Mouse (Mus musculus) heart, embryonic 10.5 days (tissue): Measurements from ENCODE around the gene Chd6. TPM values are rescaled to one million over a fixed set of nuclear protein-coding genes. Genes with fewer than 3 reads are reported as not detected.

ENCODE experiments used
- DNase-seq: peaks from one replicate; pipeline ENCODE4 v3.0.0-alpha.2; 2017; ENCODE audit warnings: low spot score
- H3K27ac ChIP-seq: fragments of 300-500 bp; sonication (generic); 2 replicates; pipeline ENCODE4 v1.5.1; 2016; ENCODE audit warnings: mild to moderate bottlenecking
- H3K27me3 ChIP-seq: fragments of 300-500 bp; sonication (generic); 2 replicates; pipeline ENCODE4 v1.6.1; 2016; ENCODE audit warnings: mild to moderate bottlenecking; ENCODE audit not compliant: poor library complexity, insufficient read depth, severe bottlenecking
- H3K36me3 ChIP-seq: fragments of 300-500 bp; sonication (generic); 2 replicates; pipeline ENCODE4 v1.6.1; 2016; ENCODE audit warnings: mild to moderate bottlenecking, moderate library complexity
- H3K4me1 ChIP-seq: fragments of 300-500 bp; sonication (generic); 2 replicates; pipeline ENCODE4 v1.6.1; 2016; ENCODE audit warnings: mild to moderate bottlenecking
- H3K4me3 ChIP-seq: fragments of 300-500 bp; sonication (generic); 2 replicates; pipeline ENCODE4 v1.5.1; 2016; ENCODE audit warnings: mild to moderate bottlenecking, moderate library complexity
- H3K9me3 ChIP-seq: fragments of 300-500 bp; sonication (generic); 2 replicates; pipeline ENCODE4 v1.6.1; 2016; ENCODE audit warnings: mild to moderate bottlenecking, moderate library complexity
- WGBS: fragments of 180-500 bp; shearing (Covaris S2); methylation state at CpG from one replicate; pipeline ENCODE4 v1.1.7; 2016; 5-methylcytosine and 5-hydroxymethylcytosine counted together
- polyA plus RNA-seq: library from polyadenylated mRNA; unstranded; fragments of >200 nt; fragmentation: Nextera tagmentation; extraction: Ambion mirVana; gene quantifications from 2 replicates; pipeline ENCODE4 v1.2.1, GENCODE M21; 2016

Gene Chd6
- polyA plus RNA-seq, 1 experiment from 2014 or later = 22.9 TPM

- Histone ChIP-seq H3K4me1 (peaks cover 22% of the 10 kb centered on the region), H3K36me3 (0 out of 2 replicates have a peak, but pooled peaks cover 3% of the 10 kb centered on the region), H3K27me3 (no peaks in the 10 kb centered on the region), H3K9me3 (no peaks in the 10 kb centered on the region), H3K27ac (no peak overlapping the region), H3K4me3 (peak overlapping the region; percentile 96; the same call in 1 of the 2 replicates)
- DNase-seq = no peak
- 91% methylated on average over 2 of the region's 2 CpGs for WGBS
These were observed 1.6 kb downstream of the Chd6 start for GRCm38 (mm10) chr2:161107236-161107635.

DNA sequence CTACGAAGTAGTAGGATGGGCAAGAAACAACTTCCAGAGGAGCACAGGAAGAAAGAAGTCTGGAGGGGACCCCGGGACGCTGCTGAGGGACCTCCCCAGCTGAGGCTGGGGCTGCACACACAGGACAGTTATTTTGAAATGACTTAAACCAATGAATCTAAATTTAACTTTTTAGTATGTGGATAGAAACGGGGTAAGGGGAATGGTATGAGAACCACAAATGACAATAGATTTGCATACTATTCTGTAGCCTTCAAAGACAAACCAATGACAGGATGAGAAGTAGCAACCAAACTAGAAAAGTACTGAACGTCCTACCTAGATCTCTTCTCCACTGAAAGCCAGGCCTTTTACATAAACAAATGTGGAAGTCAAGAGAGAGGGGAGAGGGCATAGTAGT is 5.1 kb downstream of the Chd6 start:
- Histone ChIP-seq H3K27ac (no peak overlapping the region), H3K4me3 (no peak overlapping the region), H3K9me3 (no peaks in the 10 kb centered on the region), H3K4me1 (peaks cover 19% of the 10 kb centered on the region), H3K36me3 (0 out of 2 replicates have a peak, but pooled peaks cover 3% of the 10 kb centered on the region), H3K27me3 (no peaks in the 10 kb centered on the region)
- 79% methylated on average over 5 of the region's 5 CpGs for WGBS
- no peak for DNase-seq

- no peak for DNase-seq
- Histone ChIP-seq H3K27me3 (no peaks in the 10 kb centered on the region), H3K27ac (no peak overlapping the region), H3K36me3 (0 out of 2 replicates have a peak, but pooled peaks cover 3% of the 10 kb centered on the region), H3K9me3 (no peaks in the 10 kb centered on the region), H3K4me1 (peaks cover 11% of the 10 kb centered on the region; the same call in 1 of the 2 replicates), H3K4me3 (no peak overlapping the region)
- 54% methylated on average over 3 of the region's 3 CpGs for WGBS
These were observed 6.8 kb downstream of the Chd6 start for GRCm38 (mm10) chr2:161102102-161102501.

- Histone ChIP-seq H3K4me3 (no peak overlapping the region), H3K27me3 (no peaks in the 10 kb centered on the region), H3K9me3 (no peaks in the 10 kb centered on the region), H3K36me3 (no peaks in the 10 kb centered on the region), H3K27ac (no peak overlapping the region), H3K4me1 (peaks cover 5% of the 10 kb centered on the region; the same call in 1 of the 2 replicates)
- 90% methylated on average over 5 of the region's 5 CpGs for WGBS
- no peak for DNase-seq
These were observed 11.1 kb downstream of the Chd6 start for GRCm38 (mm10) chr2:161097746-161098145.

DNA sequence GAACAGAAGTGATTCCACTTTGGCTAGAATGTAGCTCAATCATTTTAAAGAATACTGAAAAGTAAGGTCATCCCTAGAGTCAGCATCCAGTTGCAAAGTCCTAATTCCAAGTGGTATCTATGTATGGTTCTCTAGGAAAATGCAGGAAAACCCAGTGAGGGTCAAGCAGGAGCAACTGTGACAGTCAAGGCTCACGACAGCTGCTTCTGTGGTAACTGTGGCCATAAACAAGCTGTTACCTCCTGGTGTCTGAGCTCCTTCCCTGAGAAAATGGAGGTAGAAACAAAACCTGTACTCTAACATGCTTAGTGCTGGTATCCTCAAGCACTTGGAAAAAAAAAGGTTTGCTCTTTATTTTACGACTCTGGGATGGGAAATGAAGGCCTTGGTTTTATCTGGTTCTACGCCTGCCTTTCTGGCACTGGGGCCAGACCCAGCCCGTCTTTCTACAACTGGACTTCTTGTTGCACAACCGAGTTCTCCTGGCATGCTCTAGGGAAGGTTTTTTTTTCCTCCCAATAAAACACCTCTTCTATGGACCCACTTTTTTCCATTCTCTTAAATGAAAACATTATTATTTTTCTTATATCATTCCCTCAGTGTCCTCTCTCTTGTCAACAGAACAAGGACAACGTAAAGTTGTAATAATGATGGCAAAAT is 18.0 kb downstream of the Chd6 start:
- Histone ChIP-seq H3K9me3 (no peaks in the 10 kb centered on the region), H3K4me1 (peaks cover 2% of the 10 kb centered on the region; the same call in 1 of the 2 replicates), H3K27me3 (no peaks in the 10 kb centered on the region), H3K27ac (no peak overlapping the region), H3K4me3 (no peak overlapping the region), H3K36me3 (0 out of 2 replicates have a peak, but pooled peaks cover 4% of the 10 kb centered on the region)
- 80% methylated on average over 6 of the region's 6 CpGs for WGBS
- no peak for DNase-seq

- 0 out of 2 replicates have a peak, but pooled peaks cover 4% of the 10 kb centered on the region for H3K36me3 ChIP-seq
- no peak overlapping the region for H3K27ac ChIP-seq
- H3K27me3 ChIP-seq = no peaks in the 10 kb centered on the region
- no peaks in the 10 kb centered on the region for H3K9me3 ChIP-seq
- no peak for DNase-seq
- peaks cover 7% of the 10 kb centered on the region; the same call in 1 of the 2 replicates for H3K4me1 ChIP-seq
- 63% methylated on average over 3 of the region's 3 CpGs for WGBS
- no peak overlapping the region for H3K4me3 ChIP-seq
These were observed 18.7 kb downstream of the Chd6 start for GRCm38 (mm10) chr2:161090200-161090599.

DNA sequence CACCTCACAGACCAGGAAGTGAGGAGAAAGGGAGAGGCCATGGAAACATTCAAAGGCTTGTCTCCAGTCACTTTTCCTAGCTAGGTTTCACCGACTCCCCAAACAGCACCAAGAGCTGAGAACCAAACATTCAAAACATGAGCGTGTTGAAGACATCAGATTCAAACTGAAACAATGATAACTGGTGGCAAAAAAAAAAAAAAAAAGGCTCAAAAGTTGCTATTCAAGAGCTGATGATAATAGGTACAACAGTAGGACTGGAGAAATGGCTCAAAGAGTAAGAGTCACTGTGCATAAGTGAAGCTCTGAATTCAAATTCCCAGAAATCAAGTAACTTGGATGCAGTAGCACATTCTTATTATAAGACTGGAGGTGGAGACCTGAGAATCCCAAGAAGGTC is 30.3 kb downstream of the Chd6 start:
- H3K4me1 ChIP-seq = peaks cover 7% of the 10 kb centered on the region; the same call in 1 of the 2 replicates
- no peak overlapping the region for H3K27ac ChIP-seq
- H3K9me3 ChIP-seq = no peaks in the 10 kb centered on the region
- DNase-seq = no peak
- H3K27me3 ChIP-seq = no peaks in the 10 kb centered on the region
- peaks cover 5% of the 10 kb centered on the region; the same call in 1 of the 2 replicates for H3K36me3 ChIP-seq
- 81% methylated on average over 2 of the region's 2 CpGs for WGBS
- no peak overlapping the region for H3K4me3 ChIP-seq

DNA sequence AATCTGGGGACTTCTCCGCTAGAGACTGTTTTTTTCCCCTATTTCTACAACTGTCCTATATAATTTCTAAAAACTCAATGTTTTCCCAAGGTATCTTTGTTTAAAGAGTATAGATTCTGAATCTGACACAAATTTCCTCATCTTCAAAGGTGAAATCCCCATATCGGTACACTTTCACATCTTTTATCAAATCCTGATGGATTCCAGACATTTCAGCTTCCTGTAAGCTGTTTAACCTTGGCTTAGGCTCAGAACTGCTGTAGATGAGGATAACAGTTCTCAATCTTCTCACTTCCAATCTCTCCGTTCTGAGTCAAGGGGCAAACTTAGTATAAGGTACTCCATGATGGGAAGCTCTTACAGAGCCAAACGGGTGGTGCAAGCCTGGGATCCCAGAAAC is 32.6 kb downstream of the Chd6 start:
- 54% methylated on average over 4 of the region's 4 CpGs for WGBS
- no peak overlapping the region for H3K4me3 ChIP-seq
- no peaks in the 10 kb centered on the region for H3K27me3 ChIP-seq
- H3K36me3 ChIP-seq = peaks cover 5% of the 10 kb centered on the region; the same call in 1 of the 2 replicates
- no peak overlapping the region for H3K27ac ChIP-seq
- no peaks in the 10 kb centered on the region for H3K9me3 ChIP-seq
- DNase-seq = no peak
- H3K4me1 ChIP-seq = peaks cover 7% of the 10 kb centered on the region; the same call in 1 of the 2 replicates

- WGBS = 60% methylated on average over 5 of the region's 5 CpGs
- H3K27ac ChIP-seq = no peak overlapping the region
- peaks cover 7% of the 10 kb centered on the region; the same call in 1 of the 2 replicates for H3K4me1 ChIP-seq
- DNase-seq = no peak
- H3K9me3 ChIP-seq = no peaks in the 10 kb centered on the region
- H3K4me3 ChIP-seq = no peak overlapping the region
- H3K27me3 ChIP-seq = no peaks in the 10 kb centered on the region
- peaks cover 5% of the 10 kb centered on the region; the same call in 1 of the 2 replicates for H3K36me3 ChIP-seq
These were observed 33.3 kb downstream of the Chd6 start for GRCm38 (mm10) chr2:161075553-161075952.

DNA sequence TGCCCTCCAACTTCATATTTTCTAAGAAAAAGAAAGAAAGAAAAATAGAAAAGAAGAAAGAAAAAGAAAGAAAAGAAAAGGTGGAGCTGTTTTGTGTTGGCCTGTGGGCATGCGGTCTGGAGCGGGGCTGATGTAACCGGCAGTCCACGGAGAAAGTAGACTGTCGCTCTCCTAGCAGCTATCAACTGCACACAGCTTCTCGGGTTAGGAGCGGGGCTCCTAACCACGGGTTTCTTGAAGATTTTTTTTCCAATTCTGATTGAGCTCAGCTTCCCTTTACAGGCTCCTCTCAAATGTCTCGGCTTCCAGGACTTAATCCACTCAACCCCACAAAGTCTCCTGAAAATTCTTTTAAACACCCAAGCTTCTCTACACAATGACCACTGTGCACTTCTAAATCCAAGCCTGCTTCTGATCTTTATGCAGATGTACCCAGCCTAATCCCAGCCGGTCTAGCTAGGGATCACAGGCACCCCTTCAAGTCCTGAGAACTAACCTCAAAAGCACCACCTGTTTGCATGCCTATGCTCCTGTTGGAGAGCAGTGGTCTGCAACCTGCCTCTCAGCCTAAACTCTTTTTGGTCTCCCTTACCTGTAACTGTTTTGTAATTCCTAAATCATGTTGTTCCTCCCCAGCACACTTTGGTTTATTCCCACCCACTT is 42.6 kb downstream of the Chd6 start:
- Histone ChIP-seq H3K4me3 (no peak overlapping the region), H3K36me3 (peaks cover 7% of the 10 kb centered on the region; the same call in 1 of the 2 replicates), H3K27me3 (no peaks in the 10 kb centered on the region), H3K27ac (peak overlapping the region; percentile 3; the same call in 1 of the 2 replicates), H3K9me3 (no peaks in the 10 kb centered on the region), H3K4me1 (peaks cover 27% of the 10 kb centered on the region)
- WGBS = 43% methylated on average over 10 of the region's 10 CpGs
- no peak for DNase-seq

GRCm38 (mm10) chr2:161065594-161065993 is 43.3 kb downstream of the Chd6 start:
- Histone ChIP-seq H3K36me3 (peaks cover 7% of the 10 kb centered on the region; the same call in 1 of the 2 replicates), H3K4me1 (peaks cover 27% of the 10 kb centered on the region), H3K4me3 (no peak overlapping the region), H3K9me3 (no peaks in the 10 kb centered on the region), H3K27ac (no peak overlapping the region), H3K27me3 (no peaks in the 10 kb centered on the region)
- DNase-seq = no peak
- WGBS = 85% methylated on average over 2 of the region's 2 CpGs

GRCm38 (mm10) chr2:161064836-161065235 is 44.0 kb downstream of the Chd6 start:
- Histone ChIP-seq H3K27me3 (no peaks in the 10 kb centered on the region), H3K36me3 (peaks cover 7% of the 10 kb centered on the region; the same call in 1 of the 2 replicates), H3K27ac (no peak overlapping the region), H3K4me3 (no peak overlapping the region), H3K9me3 (no peaks in the 10 kb centered on the region), H3K4me1 (peaks cover 27% of the 10 kb centered on the region)
- WGBS = 15% methylated on average over 1 of the region's 1 CpGs
- DNase-seq = no peak

DNA sequence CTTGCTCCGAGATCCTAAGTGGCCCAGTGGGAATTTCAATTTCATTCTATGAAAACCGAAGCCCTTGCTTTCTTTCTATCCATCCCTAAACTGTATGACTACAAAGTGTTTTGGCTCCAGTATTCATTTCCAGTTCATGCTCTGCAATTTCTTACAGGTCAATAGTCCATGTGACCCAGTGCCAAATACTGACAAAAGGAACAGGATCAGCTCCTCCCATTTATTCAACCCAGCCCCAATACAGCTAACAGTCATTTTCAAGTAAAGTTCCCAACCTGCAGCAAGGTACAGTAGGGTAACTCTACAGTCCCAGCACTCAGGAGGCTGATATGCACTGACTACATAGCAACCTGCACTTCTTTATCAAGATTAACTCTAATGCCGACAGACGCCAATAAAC is 50.0 kb downstream of the Chd6 start:
- Histone ChIP-seq H3K27me3 (no peaks in the 10 kb centered on the region), H3K4me3 (no peak overlapping the region), H3K4me1 (peaks cover 3% of the 10 kb centered on the region; the same call in 1 of the 2 replicates), H3K9me3 (no peaks in the 10 kb centered on the region), H3K36me3 (peaks cover 4% of the 10 kb centered on the region; the same call in 1 of the 2 replicates), H3K27ac (no peak overlapping the region)
- WGBS = 89% methylated on average over 4 of the region's 4 CpGs
- DNase-seq = no peak
